Mouse (Mus musculus) heart, adult 11 months (tissue): Measurements from ENCODE around the gene Tbc1d10a.
"Not testable (repeated sequence)": the region's sequence is repeated elsewhere in the genome, so short reads cannot be mapped to it uniquely, and the experiment has no call there.

Experiments used
- DNase-seq: peaks from one replicate; pipeline ENCODE4 v3.0.0; 2022

The Tbc1d10a gene

GRCm38 (mm10) chr11:4184251-4184952 is 2.2 kb upstream of the Tbc1d10a start:
- no peak for DNase-seq

GRCm38 (mm10) chr11:4185480-4185879 is 1.1 kb upstream of the Tbc1d10a start:
- DNase-seq = not testable (repeated sequence)

GRCm38 (mm10) chr11:4187318-4187700 is 720 bp downstream of the Tbc1d10a start:
- no peak for DNase-seq

GRCm38 (mm10) chr11:4189182-4189581 is 2.6 kb downstream of the Tbc1d10a start:
- peak; percentile 97 for DNase-seq

GRCm38 (mm10) chr11:4190677-4191076 is 4.1 kb downstream of the Tbc1d10a start:
- DNase-seq = peak; percentile 98

GRCm38 (mm10) chr11:4192757-4193156 is 6.2 kb downstream of the Tbc1d10a start:
- DNase-seq = no peak

- no peak for DNase-seq
Measured at GRCm38 (mm10) chr11:4193420-4193819, 6.8 kb downstream of the Tbc1d10a start.

- peak; percentile 96 for DNase-seq
Measured at GRCm38 (mm10) chr11:4195597-4196031, 9.0 kb downstream of the Tbc1d10a start.

GRCm38 (mm10) chr11:4196636-4197035 is 10.0 kb downstream of the Tbc1d10a start:
- DNase-seq = peak; percentile 85

GRCm38 (mm10) chr11:4197691-4198090 is 11.1 kb downstream of the Tbc1d10a start:
- DNase-seq = peak; percentile 96

- peak; percentile 95 for DNase-seq
Measured at GRCm38 (mm10) chr11:4201981-4202700, 15.6 kb downstream of the Tbc1d10a start.

- peak; percentile 87 for DNase-seq
Measured at GRCm38 (mm10) chr11:4202995-4203704, 16.6 kb downstream of the Tbc1d10a start.

- DNase-seq = peak; percentile 99
Measured at GRCm38 (mm10) chr11:4203705-4204074, 17.1 kb downstream of the Tbc1d10a start.

- peak; percentile 87 for DNase-seq
Measured at GRCm38 (mm10) chr11:4205097-4205655, 18.6 kb downstream of the Tbc1d10a start.

- DNase-seq = no peak
Measured at GRCm38 (mm10) chr11:4205951-4206350, 19.4 kb downstream of the Tbc1d10a start.

- peak; percentile 88 for DNase-seq
Measured at GRCm38 (mm10) chr11:4206563-4206962, 20.0 kb downstream of the Tbc1d10a start.

- peak; percentile 91 for DNase-seq
Measured at GRCm38 (mm10) chr11:4207655-4208054, 21.1 kb downstream of the Tbc1d10a start.

GRCm38 (mm10) chr11:4209556-4209955 is 23.0 kb downstream of the Tbc1d10a start:
- peak; percentile 86 for DNase-seq

- peak; percentile 87 for DNase-seq
Measured at GRCm38 (mm10) chr11:4210786-4211185, 24.2 kb downstream of the Tbc1d10a start.

GRCm38 (mm10) chr11:4213107-4213506 is 26.5 kb downstream of the Tbc1d10a start:
- DNase-seq = peak; percentile 88

GRCm38 (mm10) chr11:4214572-4214971 is 28.0 kb downstream of the Tbc1d10a start:
- peak; percentile 92 for DNase-seq

- DNase-seq = peak; percentile 93
Measured at GRCm38 (mm10) chr11:4215061-4215460, 28.5 kb downstream of the Tbc1d10a start.
